Mouse (Mus musculus): ENCODE data around the gene Tbc1d25.

Tbc1d25 gene

GRCm38 (mm10) chrX:8175504-8176385 lies at the start of gene Tbc1d25:
Gene Tbc1d25, minus strand, starts transcription at chrX:8176181.
- peak; percentile 63 for DNase-seq (ENCODE audit: low spot score)

DNA sequence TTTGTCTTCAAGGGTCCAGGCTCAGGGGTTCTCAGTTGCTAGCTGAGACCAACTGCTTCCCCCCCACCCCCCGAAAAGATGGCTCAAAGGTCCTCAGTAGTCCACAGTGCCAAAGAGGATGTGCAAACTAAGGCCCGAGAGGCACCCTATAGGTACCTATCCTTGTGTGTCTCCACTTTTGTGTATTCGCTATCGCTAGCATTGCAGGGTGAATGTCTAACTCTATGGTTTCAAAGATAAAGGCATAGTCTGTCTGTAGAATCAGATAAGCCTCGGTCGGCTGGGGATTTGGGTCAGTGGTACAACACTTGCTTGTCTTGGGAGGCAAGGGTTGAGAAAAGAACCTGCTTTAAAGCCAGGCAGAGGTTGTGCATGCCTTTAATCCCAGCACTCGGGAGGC lies 47.5 kb upstream of the Tbc1d25 start:
- no peak for DNase-seq (ENCODE audit: low spot score)

- DNase-seq (ENCODE audit: low spot score), result no peak
Measured at GRCm38 (mm10) chrX:8222678-8223421, 46.9 kb upstream of the Tbc1d25 start.

DNA sequence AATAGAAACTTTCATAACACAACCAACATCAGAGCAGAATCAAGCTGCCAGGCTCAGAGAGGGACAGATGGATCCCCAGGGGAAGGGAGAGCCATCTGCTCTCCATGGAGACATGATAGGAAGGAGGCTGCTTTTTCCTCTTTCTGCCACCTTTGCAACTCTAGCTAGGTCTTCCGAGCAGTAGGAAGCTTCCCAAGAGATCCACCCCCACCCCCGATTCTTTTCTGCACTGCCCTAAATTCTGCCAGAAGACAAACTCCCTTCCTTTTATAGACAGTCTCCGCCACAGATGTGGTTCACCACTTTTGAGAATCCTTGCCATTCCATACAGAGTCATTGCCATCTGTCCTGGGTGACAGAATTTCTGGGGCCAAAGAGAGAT lies 46.3 kb upstream of the Tbc1d25 start:
- DNase-seq (ENCODE audit: low spot score), result no peak

- no peak for DNase-seq (ENCODE audit: low spot score)
Measured at GRCm38 (mm10) chrX:8219651-8220050, 43.7 kb upstream of the Tbc1d25 start.

GRCm38 (mm10) chrX:8218114-8218513 lies 42.1 kb upstream of the Tbc1d25 start:
- DNase-seq (ENCODE audit: low spot score), result no peak

- DNase-seq (ENCODE audit: low spot score), result no peak
Measured at GRCm38 (mm10) chrX:8217383-8217782, 41.4 kb upstream of the Tbc1d25 start.

DNA sequence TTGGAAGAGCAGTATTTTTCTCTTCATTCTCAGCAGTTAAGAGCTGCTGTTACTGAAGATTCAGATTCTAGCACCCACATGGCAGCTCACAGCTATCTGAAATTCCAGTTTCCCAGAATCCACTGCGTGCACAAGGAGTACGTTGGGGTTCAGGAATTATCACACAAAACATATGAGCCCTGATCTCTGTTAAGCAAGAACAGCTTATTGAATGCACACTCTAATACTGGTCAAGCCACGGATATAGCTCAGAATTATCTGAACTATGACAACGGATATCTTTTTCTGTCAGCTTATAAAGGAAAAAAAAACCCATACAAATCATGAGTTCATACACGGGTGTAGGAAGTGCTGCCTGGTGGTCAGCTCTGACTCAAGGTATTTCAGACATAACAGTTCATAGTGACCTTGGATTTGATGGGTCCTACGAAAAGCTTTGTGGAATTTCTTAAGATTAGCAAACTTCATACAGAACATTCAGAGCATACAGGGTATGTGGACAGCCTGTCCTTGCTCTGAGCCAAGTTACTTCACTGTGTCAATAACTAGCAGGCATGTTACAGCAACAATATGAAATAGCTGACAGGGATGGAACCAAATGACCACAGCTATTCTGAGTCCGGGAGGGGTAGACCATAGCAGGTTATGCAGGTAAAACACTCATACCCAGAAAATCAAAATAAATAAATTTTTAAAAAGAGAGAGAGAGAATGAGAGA lies 35.7 kb upstream of the Tbc1d25 start:
- DNase-seq (ENCODE audit: low spot score), result no peak

DNA sequence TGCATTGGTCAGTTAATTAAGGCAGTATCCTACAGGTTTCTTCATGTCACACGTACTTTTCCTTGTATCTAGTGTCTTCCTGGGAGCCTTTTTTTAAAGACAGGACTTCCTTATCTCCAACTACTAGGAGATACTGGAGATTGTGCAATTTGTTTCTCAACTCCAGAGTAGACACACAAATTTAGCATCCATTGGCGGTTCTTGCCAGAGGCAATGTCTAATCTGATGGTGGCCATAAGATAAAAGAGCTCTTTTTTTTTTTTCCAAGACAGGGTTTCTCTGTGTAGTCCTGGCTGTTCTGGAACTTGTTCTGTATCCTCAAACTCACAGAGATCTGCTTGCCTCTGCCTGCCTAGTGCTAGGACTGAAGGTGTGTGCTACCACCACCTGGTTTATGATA lies 33.7 kb upstream of the Tbc1d25 start:
- no peak for DNase-seq (ENCODE audit: low spot score)

DNA sequence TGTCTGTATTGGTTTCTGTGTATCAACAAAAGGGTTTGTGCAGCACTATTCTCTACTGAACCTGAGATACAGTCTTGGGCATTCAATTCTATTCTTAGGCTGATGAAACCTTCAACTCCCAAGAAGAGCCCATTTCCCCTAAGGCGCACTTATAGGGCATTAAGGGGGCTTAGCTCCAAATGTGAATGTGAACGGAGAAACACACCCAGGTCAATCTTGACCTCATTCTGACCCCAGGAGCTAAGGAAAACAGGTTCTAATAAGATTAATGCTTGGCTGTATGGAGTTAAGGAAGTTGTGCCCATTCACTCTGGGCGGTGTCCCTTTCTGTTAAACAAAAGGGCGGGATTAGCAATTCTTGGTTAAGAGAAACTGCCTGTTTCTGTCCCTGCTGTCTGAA lies 31.2 kb upstream of the Tbc1d25 start:
- no peak for DNase-seq (ENCODE audit: low spot score)

DNA sequence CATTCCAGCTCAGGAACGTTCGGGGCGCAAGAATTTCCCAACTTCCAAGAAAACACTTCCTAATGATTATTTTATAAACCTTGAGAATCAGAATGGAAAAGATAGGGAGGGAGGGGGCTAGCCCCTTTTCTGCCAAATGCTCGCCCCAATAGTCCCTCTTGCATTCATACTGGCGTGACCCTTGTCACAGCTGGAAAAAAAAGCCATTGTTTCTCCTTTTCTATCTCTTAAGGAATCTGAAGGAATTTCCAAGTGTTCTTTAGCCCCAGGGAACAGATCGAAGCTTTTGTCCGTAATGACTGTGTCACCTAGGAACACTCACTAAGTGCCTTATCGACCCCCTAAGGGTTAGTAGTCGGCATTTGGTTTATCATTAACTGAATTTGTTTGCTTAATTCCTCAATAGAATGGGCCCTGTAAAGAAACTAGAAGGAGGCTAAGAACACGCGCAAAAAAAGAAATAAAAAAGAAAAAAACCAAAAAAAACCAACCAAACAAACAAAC lies 30.8 kb upstream of the Tbc1d25 start:
- DNase-seq (ENCODE audit: low spot score), result no peak

DNA sequence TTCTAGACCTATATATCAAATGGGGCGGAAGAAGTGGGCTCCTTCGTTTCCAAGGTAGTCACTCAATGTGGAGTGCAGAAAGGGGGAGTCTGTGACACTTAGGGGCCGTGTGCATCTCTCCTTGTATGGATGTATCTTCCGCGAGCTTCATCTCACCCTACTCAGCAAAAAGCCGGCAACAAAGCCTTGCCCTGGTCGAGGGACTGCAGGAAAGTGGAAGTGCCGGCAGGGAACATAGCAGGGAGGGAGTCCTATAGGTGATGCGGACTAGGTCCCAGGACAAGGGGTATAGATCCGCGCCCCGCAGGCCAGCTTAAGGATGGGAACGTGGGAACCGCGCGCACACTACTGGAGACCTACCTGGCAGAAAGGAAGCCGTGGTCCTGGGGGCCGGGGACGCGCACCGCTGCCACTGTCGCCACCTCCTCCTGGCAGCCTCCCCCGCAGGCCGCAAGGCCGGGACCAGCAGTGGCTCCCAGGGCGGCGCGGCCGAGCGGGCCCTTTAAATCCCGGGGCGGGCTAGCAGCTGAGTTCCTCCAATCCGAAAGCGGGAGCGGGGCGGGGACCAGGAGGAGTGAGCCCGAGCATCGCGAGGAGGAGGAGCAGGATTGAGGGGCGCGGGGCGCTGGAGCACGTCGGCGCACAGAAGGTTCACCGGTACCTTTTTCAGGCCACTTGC lies 30.2 kb upstream of the Tbc1d25 start, which contains the start of gene Porcn:
Gene Porcn, minus strand, starts transcription at position 511 of the 679 bp plus-strand sequence.
- peak; percentile 55 for DNase-seq (ENCODE audit: low spot score)

- no peak for DNase-seq (ENCODE audit: low spot score)
Measured at GRCm38 (mm10) chrX:8205551-8205950, 29.6 kb upstream of the Tbc1d25 start.

GRCm38 (mm10) chrX:8205088-8205487 lies 29.1 kb upstream of the Tbc1d25 start:
- DNase-seq (ENCODE audit: low spot score), result no peak

GRCm38 (mm10) chrX:8204076-8204475 lies 28.1 kb upstream of the Tbc1d25 start:
- DNase-seq (ENCODE audit: low spot score), result no peak

- DNase-seq (ENCODE audit: low spot score), result no peak
Measured at GRCm38 (mm10) chrX:8203105-8203504, 27.1 kb upstream of the Tbc1d25 start.

DNA sequence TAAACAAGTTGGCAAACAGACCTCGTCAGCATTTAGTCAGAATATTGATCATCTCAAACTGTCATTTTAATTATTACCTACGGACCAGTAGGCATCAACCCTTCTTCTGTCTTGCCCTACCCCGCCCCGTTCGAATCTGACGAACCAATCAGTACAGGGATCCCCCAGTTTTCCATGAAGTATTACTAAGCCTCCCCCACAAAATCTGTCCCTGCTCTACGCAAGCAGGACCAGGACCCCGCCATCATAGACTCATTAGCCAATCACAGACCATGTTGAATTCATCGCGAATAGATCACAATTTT lies 17.4 kb upstream of the Tbc1d25 start, which contains the start of gene Ebp:
Gene Ebp, minus strand, starts transcription at position 94 of the 305 bp plus-strand sequence.
- DNase-seq (ENCODE audit: low spot score), result no peak

DNA sequence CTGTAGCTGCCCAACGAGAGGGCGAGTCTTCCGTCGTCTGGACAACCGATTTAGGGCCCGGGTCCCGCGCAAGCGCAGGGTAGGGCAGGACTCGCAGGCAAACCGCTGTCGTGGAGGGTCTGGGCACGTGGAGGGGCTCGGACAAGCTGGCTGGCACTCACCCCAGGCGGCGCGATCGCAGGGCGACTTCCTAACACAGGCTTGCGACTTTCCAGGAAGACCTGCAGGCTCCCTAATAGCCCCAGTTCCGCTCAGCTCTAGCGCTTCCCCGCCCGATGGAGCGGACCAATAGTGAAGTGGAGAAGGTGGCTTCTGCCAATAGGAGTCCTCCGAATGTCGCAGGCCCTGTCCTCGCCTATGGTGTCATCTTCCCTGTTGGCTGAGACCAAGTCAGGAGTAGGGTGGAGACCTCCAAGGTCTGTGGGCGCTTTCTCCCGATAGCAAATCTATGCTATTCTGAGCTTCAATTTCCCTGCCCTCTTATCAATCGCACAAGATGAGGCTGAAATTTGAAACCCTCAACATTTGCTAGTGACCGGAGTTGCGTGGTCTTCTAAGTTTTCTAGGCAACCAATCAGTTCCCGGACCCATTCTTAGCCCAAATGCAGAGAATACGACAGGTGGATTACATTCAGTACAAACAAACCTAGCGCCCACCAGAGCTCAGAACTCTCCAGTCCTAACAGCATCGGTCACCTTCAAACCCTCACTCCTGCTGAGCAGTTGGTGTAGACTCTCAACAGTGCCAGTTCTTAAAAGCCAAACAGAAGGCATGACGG lies 16.8 kb upstream of the Tbc1d25 start:
- peak; percentile 50 for DNase-seq (ENCODE audit: low spot score)

DNA sequence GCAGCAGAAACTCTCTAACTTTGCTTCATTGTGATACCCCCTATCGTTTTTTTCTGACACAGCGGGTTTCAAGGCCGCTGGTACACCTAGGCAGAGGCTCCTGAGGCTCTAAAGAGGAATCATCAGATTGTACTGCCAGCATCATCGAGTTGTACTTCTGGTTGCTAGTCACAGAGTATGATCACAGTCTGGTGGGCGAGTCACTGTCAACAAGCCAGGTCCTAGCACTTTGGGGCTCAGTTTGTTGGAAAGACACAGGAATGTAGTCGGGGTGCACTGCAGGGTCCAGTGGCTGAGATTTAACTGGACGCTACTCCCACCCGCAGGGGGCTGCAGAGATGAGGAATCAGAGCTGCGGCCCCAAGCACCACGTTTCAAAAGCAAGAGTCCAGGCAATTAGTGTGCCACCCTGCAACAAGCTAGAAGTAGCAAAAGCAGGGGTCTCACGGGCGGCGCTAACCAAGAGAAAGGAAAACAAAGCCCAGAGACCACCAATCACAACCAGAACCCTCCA lies 16.2 kb upstream of the Tbc1d25 start:
- DNase-seq (ENCODE audit: low spot score), result no peak

- DNase-seq (ENCODE audit: low spot score), result no peak
Measured at GRCm38 (mm10) chrX:8182871-8183540, 7.0 kb upstream of the Tbc1d25 start.

Measured in ovary, postnatal 14 days (tissue).